Mouse (Mus musculus): ENCODE measurements around the gene Vgll4.

DNA sequence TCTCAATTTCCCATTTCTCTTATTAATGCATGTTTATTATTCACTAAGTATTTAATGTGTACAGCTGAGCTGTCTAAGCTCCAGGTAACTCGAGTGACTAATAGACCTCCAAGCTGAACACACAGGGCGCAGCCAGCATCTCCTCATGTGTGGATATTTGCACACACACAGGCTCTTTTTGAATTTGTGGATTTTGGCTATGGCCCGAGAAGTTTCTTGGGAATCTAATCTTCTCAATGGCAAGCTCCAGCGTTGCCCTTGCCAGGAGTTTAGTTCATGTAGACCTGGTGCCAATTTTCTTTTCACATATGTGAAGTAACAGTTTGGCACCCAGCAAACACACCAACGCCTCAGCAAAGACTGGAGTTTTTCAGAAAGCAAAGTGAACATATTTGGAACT lies 157.5 kb downstream of the Vgll4 start:
- no peak for TF ChIP-seq CTCF (IDR thresholded peaks at IDR 0.05; ENCODE audit: control insufficient read depth, insufficient read depth, insufficient replicate concordance, low read depth, low read length)
- TF ChIP-seq POLR2A (IDR thresholded peaks at IDR 0.05; ENCODE audit: control insufficient read depth, low read depth, low read length), result no peak

Measured in testis, adult 2 months (tissue).